Mouse (Mus musculus): ENCODE measurements at regions not wholly inside any gene's neighbourhood (a gene's known extent, or its start where the extent isn't known, plus 50 kb on each side); places are given as distances from the start of the nearest gene placed in this dataset.

DNA sequence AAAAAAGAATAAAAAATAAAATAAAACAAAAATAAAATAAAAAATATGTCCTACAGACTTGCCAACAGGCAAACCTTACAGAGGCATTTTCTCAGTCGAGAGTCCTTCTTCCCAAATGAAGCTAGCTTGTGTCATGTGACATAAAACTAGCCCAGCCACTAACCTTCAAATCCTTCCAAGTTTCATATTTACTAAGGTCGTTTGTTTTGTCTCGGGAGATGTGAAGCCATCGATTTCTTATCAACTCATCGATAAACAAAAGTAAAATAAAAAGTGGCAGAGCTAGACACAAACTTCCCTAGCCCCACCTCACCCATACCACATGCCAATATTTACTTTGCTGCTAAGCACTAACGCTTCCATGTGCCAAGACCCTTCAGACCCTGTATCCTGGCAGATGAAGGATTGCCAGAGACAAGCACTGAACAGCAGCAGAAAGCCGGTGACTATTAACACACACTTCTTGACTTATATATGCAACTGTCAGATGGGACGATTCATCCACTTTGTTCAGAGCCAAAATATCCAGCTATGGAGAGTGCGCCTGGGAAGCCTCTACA lies 79.9 kb upstream of the Klf9 start:
- 78% methylated on average over 9 of the region's 9 CpGs for WGBS
- H3K27ac ChIP-seq (ENCODE audit: insufficient read depth, low read depth, low read length) = no peak overlapping the region
- H3K4me3 ChIP-seq (ENCODE audit: insufficient read depth, low read depth, low read length) = no peak overlapping the region
- TF ChIP-seq CTCF (IDR thresholded peaks at IDR 0.05; ENCODE audit: insufficient read depth, low read depth, low read length) (no peak), POLR2A (IDR thresholded peaks at IDR 0.05; ENCODE audit: insufficient read depth, low read depth, low read length) (no peak)
- peaks cover 16% of the 10 kb centered on the region for H3K4me1 ChIP-seq (ENCODE audit: control insufficient read depth, insufficient read depth, low read length)

DNA sequence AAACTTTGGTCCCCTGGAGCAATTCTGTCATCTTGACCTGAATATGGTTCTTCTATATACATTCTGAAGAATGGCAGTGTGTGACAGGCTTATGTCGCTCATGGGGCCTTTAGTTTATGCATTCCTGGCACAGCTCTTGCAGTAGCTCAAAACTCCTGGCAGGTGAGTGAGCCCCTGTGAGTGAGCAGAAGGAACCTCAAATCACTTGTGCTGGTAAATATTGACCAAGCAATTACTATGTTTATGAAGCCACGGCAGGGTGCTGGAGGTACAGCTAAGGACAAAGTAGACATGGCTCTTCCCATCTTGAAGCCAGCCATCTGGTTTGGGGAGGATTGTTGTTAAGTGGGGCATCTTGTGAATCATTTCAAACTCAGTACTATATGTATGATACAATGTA lies 79.1 kb upstream of the Klf9 start:
- TF ChIP-seq CTCF (IDR thresholded peaks at IDR 0.05; ENCODE audit: insufficient read depth, low read depth, low read length) (no peak), POLR2A (IDR thresholded peaks at IDR 0.05; ENCODE audit: insufficient read depth, low read depth, low read length) (no peak)
- H3K27ac ChIP-seq (ENCODE audit: insufficient read depth, low read depth, low read length) = no peak overlapping the region
- H3K4me1 ChIP-seq (ENCODE audit: control insufficient read depth, insufficient read depth, low read length) = peaks cover 13% of the 10 kb centered on the region
- WGBS = 91% methylated on average over 2 of the region's 2 CpGs
- no peak overlapping the region for H3K4me3 ChIP-seq (ENCODE audit: insufficient read depth, low read depth, low read length)

DNA sequence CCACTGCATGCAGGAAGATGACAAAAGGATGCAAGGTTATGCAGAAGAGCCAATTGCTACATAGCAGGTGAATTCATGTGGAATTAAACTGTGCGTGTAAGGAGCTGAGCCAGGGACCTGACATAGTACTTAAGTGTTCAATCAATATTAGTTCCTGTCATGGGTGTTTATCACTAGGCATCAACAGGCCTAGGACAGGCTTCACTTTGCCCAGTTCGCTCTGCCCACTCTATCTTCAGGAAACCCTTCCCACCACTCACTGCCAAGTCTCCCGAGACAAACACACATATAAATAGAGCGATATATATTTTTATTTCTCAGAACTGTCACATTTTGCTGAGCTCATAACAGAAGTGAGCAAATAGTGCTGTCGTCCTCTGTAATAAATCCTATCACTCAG lies 78.2 kb upstream of the Klf9 start:
- no peak for TF ChIP-seq CTCF (IDR thresholded peaks at IDR 0.05; ENCODE audit: insufficient read depth, low read depth, low read length)
- no peak for TF ChIP-seq POLR2A (IDR thresholded peaks at IDR 0.05; ENCODE audit: insufficient read depth, low read depth, low read length)
- Histone ChIP-seq H3K4me1 (ENCODE audit: control insufficient read depth, insufficient read depth, low read length) (peaks cover 7% of the 10 kb centered on the region), H3K4me3 (ENCODE audit: insufficient read depth, low read depth, low read length) (no peak overlapping the region), H3K27ac (ENCODE audit: insufficient read depth, low read depth, low read length) (no peak overlapping the region)
- 87% methylated on average over 5 of the region's 5 CpGs for WGBS

DNA sequence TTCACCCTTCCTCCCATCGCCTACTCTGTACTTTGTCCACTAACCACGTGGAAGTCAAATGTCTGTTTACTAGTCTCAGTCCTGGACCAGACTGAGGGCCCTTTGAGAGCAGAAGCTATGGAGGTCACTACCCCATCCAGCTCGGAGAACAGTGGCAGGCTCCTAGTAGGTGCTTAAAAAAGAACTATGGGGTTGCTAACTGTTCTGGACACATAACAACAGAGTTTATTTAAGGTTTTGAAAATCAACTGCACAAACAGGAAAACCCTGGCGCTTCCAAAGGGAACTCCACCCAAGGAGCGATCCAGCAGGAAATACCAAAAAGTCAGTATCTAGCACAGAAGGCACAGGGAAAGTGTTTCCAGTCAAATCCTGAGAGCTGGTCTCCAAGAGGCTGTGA lies 75.5 kb upstream of the Klf9 start:
- 76% methylated on average over 5 of the region's 5 CpGs for WGBS
- Histone ChIP-seq H3K4me1 (ENCODE audit: control insufficient read depth, insufficient read depth, low read length) (no peaks in the 10 kb centered on the region), H3K27ac (ENCODE audit: insufficient read depth, low read depth, low read length) (no peak overlapping the region), H3K4me3 (ENCODE audit: insufficient read depth, low read depth, low read length) (no peak overlapping the region)
- no peak for TF ChIP-seq CTCF (IDR thresholded peaks at IDR 0.05; ENCODE audit: insufficient read depth, low read depth, low read length)

DNA sequence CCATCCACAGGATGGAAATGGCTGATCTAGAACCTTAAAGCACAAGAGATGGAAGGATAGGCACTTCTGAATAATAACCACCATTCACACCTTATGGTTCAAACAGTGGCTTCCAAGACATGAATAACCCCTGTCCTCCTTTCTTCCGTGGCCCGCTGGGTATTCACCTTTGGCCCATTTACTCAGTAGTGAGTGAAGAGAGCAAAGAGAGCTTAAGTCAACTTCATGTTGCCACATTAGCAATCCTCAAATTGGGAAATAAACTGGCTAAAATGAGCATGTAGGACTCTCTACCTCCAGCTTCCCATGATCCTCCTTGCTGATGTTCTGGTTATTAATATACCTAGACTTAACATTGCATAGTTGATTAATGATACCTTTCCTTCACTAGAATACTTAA lies 74.3 kb upstream of the Klf9 start:
- H3K4me1 ChIP-seq (ENCODE audit: control insufficient read depth, insufficient read depth, low read length) = no peaks in the 10 kb centered on the region
- WGBS = 92% methylated on average over 2 of the region's 2 CpGs
- TF ChIP-seq CTCF (IDR thresholded peaks at IDR 0.05; ENCODE audit: insufficient read depth, low read depth, low read length) = no peak
- TF ChIP-seq POLR2A (IDR thresholded peaks at IDR 0.05; ENCODE audit: insufficient read depth, low read depth, low read length) = no peak
- H3K27ac ChIP-seq (ENCODE audit: insufficient read depth, low read depth, low read length) = no peak overlapping the region
- H3K4me3 ChIP-seq (ENCODE audit: insufficient read depth, low read depth, low read length) = no peak overlapping the region

DNA sequence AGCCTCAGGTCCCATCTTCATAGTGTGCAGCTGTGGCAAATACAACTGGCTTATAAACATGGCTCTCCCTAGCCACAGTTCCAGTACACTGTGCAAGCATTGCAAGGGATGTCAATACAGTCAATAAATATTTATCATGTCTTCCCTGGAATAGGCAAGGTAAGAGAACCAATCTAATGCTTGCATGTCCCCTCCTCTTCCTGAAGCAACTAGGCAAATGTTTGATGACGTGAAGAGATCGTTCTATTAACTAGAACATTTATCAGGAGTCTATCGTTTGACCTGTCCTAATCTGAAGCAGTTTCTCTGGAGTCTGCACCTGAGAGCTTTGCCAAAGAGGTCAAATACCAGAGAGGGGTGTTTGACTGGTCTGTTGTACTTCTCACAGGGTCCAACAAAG lies 72.4 kb upstream of the Klf9 start:
- TF ChIP-seq CTCF (IDR thresholded peaks at IDR 0.05; ENCODE audit: insufficient read depth, low read depth, low read length) = no peak
- no peak for TF ChIP-seq POLR2A (IDR thresholded peaks at IDR 0.05; ENCODE audit: insufficient read depth, low read depth, low read length)
- H3K27ac ChIP-seq (ENCODE audit: insufficient read depth, low read depth, low read length) = no peak overlapping the region
- 89% methylated on average over 3 of the region's 3 CpGs for WGBS
- no peak overlapping the region for H3K4me3 ChIP-seq (ENCODE audit: insufficient read depth, low read depth, low read length)
- no peaks in the 10 kb centered on the region for H3K4me1 ChIP-seq (ENCODE audit: control insufficient read depth, insufficient read depth, low read length)

DNA sequence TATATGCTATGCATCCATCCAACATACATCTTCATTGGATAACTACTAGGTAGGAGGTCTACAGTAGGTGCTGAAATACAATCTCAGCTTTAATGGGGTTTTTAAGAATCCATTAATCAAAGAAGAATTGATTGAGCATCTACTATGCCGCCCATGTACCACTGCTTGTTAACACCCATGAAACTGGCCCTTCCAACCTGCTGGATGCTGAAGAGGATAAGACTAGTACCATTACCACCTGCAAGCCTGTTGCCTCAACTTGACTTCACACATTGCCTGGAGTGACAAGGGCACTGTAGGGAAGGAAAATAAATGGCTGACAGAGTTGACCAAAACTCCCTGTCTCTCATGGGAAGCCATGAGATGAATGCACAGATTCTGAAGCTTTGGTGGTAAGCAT lies 71.4 kb upstream of the Klf9 start:
- TF ChIP-seq CTCF (IDR thresholded peaks at IDR 0.05; ENCODE audit: insufficient read depth, low read depth, low read length) = no peak
- TF ChIP-seq POLR2A (IDR thresholded peaks at IDR 0.05; ENCODE audit: insufficient read depth, low read depth, low read length) = no peak
- 100% methylated on average over 1 of the region's 1 CpGs for WGBS
- Histone ChIP-seq H3K4me1 (ENCODE audit: control insufficient read depth, insufficient read depth, low read length) (no peaks in the 10 kb centered on the region), H3K4me3 (ENCODE audit: insufficient read depth, low read depth, low read length) (no peak overlapping the region), H3K27ac (ENCODE audit: insufficient read depth, low read depth, low read length) (no peak overlapping the region)

DNA sequence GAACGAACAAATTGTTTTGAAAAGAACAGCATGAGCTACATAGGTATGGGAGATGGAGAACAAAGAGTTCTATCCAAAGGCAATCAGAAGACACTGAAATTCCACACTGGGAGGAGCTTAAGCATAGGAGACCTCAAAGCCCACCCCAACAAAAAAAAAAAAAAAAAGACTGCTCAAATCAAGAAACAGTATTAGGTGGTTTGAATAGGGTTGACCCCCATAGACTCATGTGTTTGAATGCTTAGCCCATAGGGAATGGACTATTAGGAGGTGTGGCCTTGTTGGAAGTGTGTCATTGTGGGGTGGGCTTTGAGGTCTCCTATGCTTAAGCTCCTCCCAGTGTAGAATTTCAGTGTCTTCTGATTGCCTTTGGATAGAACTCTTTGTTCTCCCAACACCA lies 70.0 kb upstream of the Klf9 start:
- 62% methylated on average over 1 of the region's 1 CpGs for WGBS
- TF ChIP-seq CTCF (IDR thresholded peaks at IDR 0.05; ENCODE audit: insufficient read depth, low read depth, low read length) = no peak
- no peaks in the 10 kb centered on the region for H3K4me1 ChIP-seq (ENCODE audit: control insufficient read depth, insufficient read depth, low read length)
- no peak overlapping the region for H3K4me3 ChIP-seq (ENCODE audit: insufficient read depth, low read depth, low read length)
- no peak overlapping the region for H3K27ac ChIP-seq (ENCODE audit: insufficient read depth, low read depth, low read length)

DNA sequence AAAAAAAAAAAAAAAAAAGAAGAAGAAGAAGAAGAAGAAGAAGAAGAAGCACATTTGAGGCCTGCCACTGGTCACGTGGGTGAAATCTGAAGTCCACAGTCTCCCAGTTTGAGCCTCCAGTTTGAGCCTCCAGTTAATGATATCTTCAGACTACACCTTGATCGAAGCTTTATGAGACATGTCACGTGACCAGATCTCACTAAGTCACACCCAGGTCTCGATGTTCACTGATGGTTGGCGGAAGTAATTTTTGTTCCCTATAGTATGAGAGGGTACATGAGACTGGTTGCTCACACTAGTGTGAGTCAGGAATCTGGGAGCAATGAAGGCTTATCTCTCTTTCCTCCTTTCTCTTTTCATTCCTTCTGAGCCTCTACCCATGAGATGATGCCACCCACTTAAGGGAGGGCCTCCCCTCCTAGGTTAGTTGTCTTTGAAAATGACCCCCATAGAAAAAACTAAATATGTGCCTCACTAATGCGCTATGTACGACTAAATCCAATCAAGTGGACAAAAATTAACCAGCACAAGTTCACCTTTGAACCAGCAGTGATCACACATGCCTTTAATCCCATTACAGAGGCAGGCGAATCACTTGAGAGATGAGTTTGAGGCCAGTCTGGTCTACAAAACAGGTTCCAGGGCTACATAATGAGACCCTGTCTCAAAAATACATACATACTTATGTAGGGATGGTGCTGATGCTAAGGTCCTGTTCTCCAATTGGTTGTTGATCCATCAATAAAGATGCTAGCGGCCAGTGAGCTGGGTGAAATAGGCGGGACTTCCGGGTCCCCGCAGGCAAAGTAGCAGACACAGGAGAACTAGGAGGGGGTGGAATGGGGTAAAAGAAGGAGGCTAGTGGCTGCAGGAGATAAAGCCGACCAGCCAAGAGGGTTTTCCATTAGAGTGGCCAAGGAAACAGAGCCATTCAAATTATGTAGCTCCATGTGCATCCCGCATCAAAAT lies 66.1 kb upstream of the Klf9 start:
- no peak overlapping the region for H3K27ac ChIP-seq (ENCODE audit: insufficient read depth, low read depth, low read length)
- H3K4me3 ChIP-seq (ENCODE audit: insufficient read depth, low read depth, low read length) = no peak overlapping the region
- no peak for TF ChIP-seq CTCF (IDR thresholded peaks at IDR 0.05; ENCODE audit: insufficient read depth, low read depth, low read length)
- TF ChIP-seq POLR2A (IDR thresholded peaks at IDR 0.05; ENCODE audit: insufficient read depth, low read depth, low read length) = no peak
- WGBS = 92% methylated on average over 14 of the region's 14 CpGs
- H3K4me1 ChIP-seq (ENCODE audit: control insufficient read depth, insufficient read depth, low read length) = no peaks in the 10 kb centered on the region
